Mouse (Mus musculus) spleen, adult 2 months (tissue): ENCODE measurements at regions not wholly inside any gene's neighbourhood (a gene's known extent, or its start where the extent isn't known, plus 50 kb on each side); places are given as distances from the start of the nearest gene placed in this dataset.

Experiments used
- DNase-seq, 2 experiments: peaks; one replicate each; pipeline versions ENCODE4 v3.0.0 to v3.0.0-alpha.2; 2012 to 2021; ENCODE audit warnings: low spot score in 2 of 2, low read depth in 1 of 2
- H3K27ac ChIP-seq: fragments of 200-500 bp; 2 replicates; pipeline ENCODE4 v1.5.1; 2012; ENCODE audit warnings: low read length, inconsistent platforms; ENCODE audit not compliant: insufficient read depth
- H3K27me3 ChIP-seq: fragments of 200-500 bp; 2 replicates; pipeline ENCODE4 v1.6.1; 2012; ENCODE audit warnings: mild to moderate bottlenecking, moderate library complexity, low read length, inconsistent platforms; ENCODE audit not compliant: control insufficient read depth, insufficient read depth
- H3K36me3 ChIP-seq: fragments of 200-500 bp; 2 replicates; pipeline ENCODE4 v1.6.1; 2012; ENCODE audit warnings: mild to moderate bottlenecking, low read length, inconsistent platforms; ENCODE audit not compliant: control insufficient read depth, insufficient read depth
- H3K4me1 ChIP-seq: fragments of 200-500 bp; 2 replicates; pipeline ENCODE4 v1.6.1; 2011; ENCODE audit warnings: inconsistent platforms; ENCODE audit not compliant: control insufficient read depth, insufficient read depth, insufficient read length
- H3K4me3 ChIP-seq: fragments of 200-500 bp; 2 replicates; pipeline ENCODE4 v1.5.1; 2011; ENCODE audit warnings: mild to moderate bottlenecking, inconsistent platforms; ENCODE audit not compliant: insufficient read depth, insufficient read length; ENCODE audit errors: extremely low read depth
- CTCF ChIP-seq: fragments of 200-500 bp; IDR thresholded peaks from 2 replicates; pipeline ENCODE4 v1.5.1; 2011; ENCODE audit warnings: mild to moderate bottlenecking, inconsistent platforms; ENCODE audit not compliant: insufficient read depth, insufficient read length, insufficient replicate concordance; ENCODE audit errors: extremely low read depth
- POLR2A ChIP-seq: fragments of 200-500 bp; IDR thresholded peaks from 2 replicates; pipeline ENCODE4 v1.6.1; 2011; ENCODE audit warnings: low read depth, low read length, inconsistent platforms
- WGBS: fragments of 180-500 bp; shearing (Covaris S2); methylation state at CpG from one replicate; pipeline ENCODE4 v1.1.7; 2018; 5-methylcytosine and 5-hydroxymethylcytosine counted together

GRCm38 (mm10) chr15:27013906-27014658 lies 118.7 kb upstream of the Fbxl7 start:
- Histone ChIP-seq H3K27ac (no peak overlapping the region), H3K4me1 (no peaks in the 10 kb centered on the region), H3K27me3 (no peaks in the 10 kb centered on the region), H3K4me3 (no peak overlapping the region), H3K36me3 (no peaks in the 10 kb centered on the region)
- 77% methylated on average over 4 of the region's 4 CpGs for WGBS
- no peak for DNase-seq
- TF ChIP-seq POLR2A, result no peak
- TF ChIP-seq CTCF, result no peak

GRCm38 (mm10) chr15:27014659-27014974 lies 119.2 kb upstream of the Fbxl7 start:
- 55% methylated on average over 1 of the region's 1 CpGs for WGBS
- H3K4me3 ChIP-seq, result no peak overlapping the region

GRCm38 (mm10) chr15:27020471-27020870 lies 125.1 kb upstream of the Fbxl7 start:
- Histone ChIP-seq H3K27me3 (no peaks in the 10 kb centered on the region), H3K4me1 (no peaks in the 10 kb centered on the region), H3K4me3 (no peak overlapping the region), H3K27ac (no peak overlapping the region), H3K36me3 (no peaks in the 10 kb centered on the region)
- DNase-seq, result no peak
- 83% methylated on average over 5 of the region's 5 CpGs for WGBS
- TF ChIP-seq POLR2A (no peak), CTCF (no peak)

More at GRCm38 (mm10) chr15:27014659-27014974, 119.2 kb upstream of the Fbxl7 start:
- no peaks in the 10 kb centered on the region for H3K36me3 ChIP-seq
- no peak for TF ChIP-seq POLR2A
- TF ChIP-seq CTCF, result no peak
- no peaks in the 10 kb centered on the region for H3K4me1 ChIP-seq
- no peak for DNase-seq
- H3K27ac ChIP-seq, result no peak overlapping the region
- no peaks in the 10 kb centered on the region for H3K27me3 ChIP-seq

GRCm38 (mm10) chr15:27033261-27033660 lies 137.9 kb upstream of the Fbxl7 start:
- no peak overlapping the region for H3K27ac ChIP-seq
- H3K4me3 ChIP-seq, result no peak overlapping the region
- H3K36me3 ChIP-seq, result no peaks in the 10 kb centered on the region
- DNase-seq, result no peak
- H3K4me1 ChIP-seq, result no peaks in the 10 kb centered on the region
- H3K27me3 ChIP-seq, result no peaks in the 10 kb centered on the region
- TF ChIP-seq CTCF, result no peak
- 84% methylated on average over 2 of the region's 2 CpGs for WGBS

GRCm38 (mm10) chr15:27043788-27044187 lies 148.4 kb upstream of the Fbxl7 start:
- DNase-seq, result no peak
- Histone ChIP-seq H3K4me3 (no peak overlapping the region), H3K36me3 (no peaks in the 10 kb centered on the region), H3K4me1 (no peaks in the 10 kb centered on the region), H3K27me3 (no peaks in the 10 kb centered on the region), H3K27ac (no peak overlapping the region)
- no peak for TF ChIP-seq POLR2A
- TF ChIP-seq CTCF, result no peak
- WGBS, result 80% methylated on average over 4 of the region's 4 CpGs

GRCm38 (mm10) chr15:27050673-27051072 lies 155.3 kb upstream of the Fbxl7 start:
- 79% methylated on average over 2 of the region's 2 CpGs for WGBS
- Histone ChIP-seq H3K4me3 (no peak overlapping the region), H3K4me1 (no peaks in the 10 kb centered on the region), H3K36me3 (no peaks in the 10 kb centered on the region), H3K27ac (no peak overlapping the region), H3K27me3 (no peaks in the 10 kb centered on the region)
- no peak for DNase-seq
- TF ChIP-seq CTCF (no peak), POLR2A (no peak)

- DNase-seq, result no peak
- H3K4me1 ChIP-seq, result no peaks in the 10 kb centered on the region
- H3K4me3 ChIP-seq, result no peak overlapping the region
- no peak overlapping the region for H3K27ac ChIP-seq
- H3K36me3 ChIP-seq, result no peaks in the 10 kb centered on the region
- H3K27me3 ChIP-seq, result no peaks in the 10 kb centered on the region
- no peak for TF ChIP-seq CTCF
Measured at GRCm38 (mm10) chr15:27063456-27063855, 168.1 kb upstream of the Fbxl7 start.

GRCm38 (mm10) chr15:27063971-27064370 lies 168.6 kb upstream of the Fbxl7 start:
- Histone ChIP-seq H3K4me3 (no peak overlapping the region), H3K27ac (no peak overlapping the region), H3K27me3 (no peaks in the 10 kb centered on the region), H3K4me1 (no peaks in the 10 kb centered on the region), H3K36me3 (no peaks in the 10 kb centered on the region)
- no peak for DNase-seq
- 74% methylated on average over 4 of the region's 4 CpGs for WGBS
- no peak for TF ChIP-seq POLR2A
- no peak for TF ChIP-seq CTCF
